Mouse (Mus musculus): ENCODE data around the gene Iqcf3. TPM values are rescaled to one million over a fixed set of nuclear protein-coding genes. Genes with fewer than 3 reads are reported as not detected.

Gene Iqcf3
- polyA plus RNA-seq, 1 experiment from 2014 or later, result not detected

GRCm38 (mm10) chr9:106454888-106455681 is 106.3 kb downstream of the Iqcf3 start:
- ATAC-seq, result no peak
- TF ChIP-seq CTCF (IDR thresholded peaks at IDR 0.05; ENCODE audit: low read depth), result no peak
- H3K9me3 ChIP-seq (ENCODE audit: control insufficient read depth), result no peaks in the 10 kb centered on the region
- H3K4me1 ChIP-seq (replicated peaks; ENCODE audit: control insufficient read depth, insufficient read depth, low read length), result peaks cover 4% of the 10 kb centered on the region
- no peaks in the 10 kb centered on the region for H3K27me3 ChIP-seq (replicated peaks; ENCODE audit: control insufficient read depth, insufficient read depth, low read length)
- no peak overlapping the region for H3K27ac ChIP-seq (ENCODE audit: low read depth, low read length)
- peak overlapping the region; percentile 91 for H3K4me2 ChIP-seq (replicated peaks; ENCODE audit: low read depth)
- no peak overlapping the region for H3K9ac ChIP-seq (ENCODE audit: low read depth, low read length)
- H3K36me3 ChIP-seq (ENCODE audit: control insufficient read depth, insufficient read depth), result no peaks in the 10 kb centered on the region
- WGBS, result 38% methylated on average over 17 of the region's 17 CpGs
- peak overlapping the region; percentile 51 for H3K4me3 ChIP-seq (ENCODE audit: low read depth, low read length)

- WGBS, result 8% methylated on average over 19 of the region's 20 CpGs
- peaks cover 4% of the 10 kb centered on the region for H3K4me1 ChIP-seq (replicated peaks; ENCODE audit: control insufficient read depth, insufficient read depth, low read length)
- ATAC-seq, result no peak
Measured at GRCm38 (mm10) chr9:106454071-106454761, 107.2 kb downstream of the Iqcf3 start.

GRCm38 (mm10) chr9:106453271-106454070 is 108.0 kb downstream of the Iqcf3 start, which contains the start of gene Pcbp4:
Pcbp4 (plus strand) TSS chr9:106453291.
- peaks cover 4% of the 10 kb centered on the region for H3K4me1 ChIP-seq (replicated peaks; ENCODE audit: control insufficient read depth, insufficient read depth, low read length)
- H3K27ac ChIP-seq (ENCODE audit: low read depth, low read length), result no peak within 1 kb of the TSS; the same call in 1 of the 2 replicates
- H3K4me3 ChIP-seq (ENCODE audit: low read depth, low read length), result peak within 1 kb of the TSS; percentile 51
- TF ChIP-seq CTCF (IDR thresholded peaks at IDR 0.05; ENCODE audit: low read depth), result no peak
- H3K9ac ChIP-seq (ENCODE audit: low read depth, low read length), result peak within 1 kb of the TSS; percentile 53
- peak within 1 kb of the TSS; percentile 91 for H3K4me2 ChIP-seq (replicated peaks; ENCODE audit: low read depth)
- H3K27me3 ChIP-seq (replicated peaks; ENCODE audit: control insufficient read depth, insufficient read depth, low read length), result no peaks in the 10 kb centered on the region
- no peaks in the 10 kb centered on the region for H3K9me3 ChIP-seq (ENCODE audit: control insufficient read depth)
- H3K36me3 ChIP-seq (ENCODE audit: control insufficient read depth, insufficient read depth), result no peaks in the 10 kb centered on the region
- WGBS, result 1% methylated on average over 37 of the region's 74 CpGs
- peak; percentile 50 for ATAC-seq

More at GRCm38 (mm10) chr9:106454071-106454761, 107.2 kb downstream of the Iqcf3 start:
- Histone ChIP-seq H3K4me2 (replicated peaks; ENCODE audit: low read depth) (peak overlapping the region; percentile 91), H3K4me3 (ENCODE audit: low read depth, low read length) (peak overlapping the region; percentile 51), H3K9me3 (ENCODE audit: control insufficient read depth) (no peaks in the 10 kb centered on the region), H3K27ac (ENCODE audit: low read depth, low read length) (no peak overlapping the region; the same call in 1 of the 2 replicates), H3K9ac (ENCODE audit: low read depth, low read length) (peak overlapping the region; percentile 53; the same call in 1 of the 2 replicates), H3K36me3 (ENCODE audit: control insufficient read depth, insufficient read depth) (no peaks in the 10 kb centered on the region), H3K27me3 (replicated peaks; ENCODE audit: control insufficient read depth, insufficient read depth, low read length) (no peaks in the 10 kb centered on the region)
- TF ChIP-seq CTCF (IDR thresholded peaks at IDR 0.05; ENCODE audit: low read depth), result no peak

Other genes with a start within 250 kb of the Iqcf3 start
- gene Dusp7, start 193.0 kb downstream of the Iqcf3 start, polyA plus RNA-seq (2015; fragmentation: Nextera tagmentation; extraction: Ambion mirVana), result 4.6 TPM in 2 replicates
- 539 and 575 TPM in 2 replicates for gene Rpl29, start 132.2 kb downstream of the Iqcf3 start, polyA plus RNA-seq (2015; fragmentation: Nextera tagmentation; extraction: Ambion mirVana)
- 42.2 and 43.2 TPM in 2 replicates for gene Acy1, start 123.3 kb downstream of the Iqcf3 start, polyA plus RNA-seq (2015; fragmentation: Nextera tagmentation; extraction: Ambion mirVana)
- 35.9 and 38.1 TPM in 2 replicates for gene Abhd14b, start 114.2 kb downstream of the Iqcf3 start, polyA plus RNA-seq (2015; fragmentation: Nextera tagmentation; extraction: Ambion mirVana)
- gene Abhd14a, start 114.0 kb downstream of the Iqcf3 start, polyA plus RNA-seq (2015; fragmentation: Nextera tagmentation; extraction: Ambion mirVana), result 20.8 and 21.0 TPM in 2 replicates
- 13.8 and 15.7 TPM in 2 replicates for gene Pcbp4, start 108.3 kb downstream of the Iqcf3 start, polyA plus RNA-seq (2015; fragmentation: Nextera tagmentation; extraction: Ambion mirVana)
- gene Gpr62, start 95.7 kb downstream of the Iqcf3 start, polyA plus RNA-seq (2015; fragmentation: Nextera tagmentation; extraction: Ambion mirVana), result 0.17 and 0.26 TPM in 2 replicates
- 17.7 and 19.4 TPM in 2 replicates for gene Rrp9, start 85.7 kb downstream of the Iqcf3 start, polyA plus RNA-seq (2015; fragmentation: Nextera tagmentation; extraction: Ambion mirVana)
- 2.5 and 3.8 TPM in 2 replicates for gene Parp3, start 84.7 kb downstream of the Iqcf3 start, polyA plus RNA-seq (2015; fragmentation: Nextera tagmentation; extraction: Ambion mirVana)
- not detected in 2 replicates for gene Iqcf1, start 61.7 kb downstream of the Iqcf3 start, polyA plus RNA-seq (2015; fragmentation: Nextera tagmentation; extraction: Ambion mirVana)
- gene Iqcf5, start 47.1 kb downstream of the Iqcf3 start, polyA plus RNA-seq (2015; fragmentation: Nextera tagmentation; extraction: Ambion mirVana), result not detected in 2 replicates
- gene Iqcf4, start 9.4 kb upstream of the Iqcf3 start, polyA plus RNA-seq (2015; fragmentation: Nextera tagmentation; extraction: Ambion mirVana), result not detected in 2 replicates
- not detected in 2 replicates for gene Iqcf6, start 65.0 kb upstream of the Iqcf3 start, polyA plus RNA-seq (2015; fragmentation: Nextera tagmentation; extraction: Ambion mirVana)
- gene Grm2, start 94.5 kb upstream of the Iqcf3 start, polyA plus RNA-seq (2015; fragmentation: Nextera tagmentation; extraction: Ambion mirVana), result not detected in 2 replicates
- gene Tex264, start 124.3 kb upstream of the Iqcf3 start, polyA plus RNA-seq (2015; fragmentation: Nextera tagmentation; extraction: Ambion mirVana), result 100 and 109 TPM in 2 replicates
- 1.9 and 3.0 TPM in 2 replicates for gene Rad54l2, start 227.6 kb upstream of the Iqcf3 start, polyA plus RNA-seq (2015; fragmentation: Nextera tagmentation; extraction: Ambion mirVana)